Mouse (Mus musculus): ENCODE results near the gene Gm20388. TPM values are rescaled to one million over a fixed set of nuclear protein-coding genes. Genes with fewer than 3 reads are reported as not detected.

Gene Gm20388
- total RNA-seq, 2 experiments from 2014 or later: 12.7 TPM; not detected in 1

GRCm38 (mm10) chr8:123684806-123685205 lies 3774.2 kb downstream of the Gm20388 start:
- no peak for DNase-seq

GRCm38 (mm10) chr8:123685477-123685876 lies 3774.8 kb downstream of the Gm20388 start:
- DNase-seq: no peak

- no peak for DNase-seq
Observed at GRCm38 (mm10) chr8:123687826-123688225, 3777.2 kb downstream of the Gm20388 start.

- no peak for DNase-seq
Observed at GRCm38 (mm10) chr8:123692165-123692962, 3781.7 kb downstream of the Gm20388 start.

GRCm38 (mm10) chr8:123696167-123696566 lies 3785.5 kb downstream of the Gm20388 start:
- DNase-seq: no peak

- DNase-seq: no peak
Observed at GRCm38 (mm10) chr8:123697329-123697728, 3786.7 kb downstream of the Gm20388 start.

- DNase-seq: no peak
Observed at GRCm38 (mm10) chr8:123700399-123701070, 3789.9 kb downstream of the Gm20388 start.

- no peak for DNase-seq
Observed at GRCm38 (mm10) chr8:123701952-123702587, 3791.4 kb downstream of the Gm20388 start.

GRCm38 (mm10) chr8:123705376-123705775 lies 3794.7 kb downstream of the Gm20388 start:
- no peak for DNase-seq

- DNase-seq: peak in 1 of 2 experiments; percentile 31
Observed at GRCm38 (mm10) chr8:123707137-123707536, 3796.5 kb downstream of the Gm20388 start.

- no peak for DNase-seq
Observed at GRCm38 (mm10) chr8:123708729-123709128, 3798.1 kb downstream of the Gm20388 start.

- no peak for DNase-seq
Observed at GRCm38 (mm10) chr8:123710335-123710734, 3799.7 kb downstream of the Gm20388 start.

- no peak for DNase-seq
Observed at GRCm38 (mm10) chr8:123714451-123714850, 3803.8 kb downstream of the Gm20388 start.

- DNase-seq: no peak
Observed at GRCm38 (mm10) chr8:123715916-123716592, 3805.4 kb downstream of the Gm20388 start.

- DNase-seq: no peak
Observed at GRCm38 (mm10) chr8:123717104-123717503, 3806.5 kb downstream of the Gm20388 start.

GRCm38 (mm10) chr8:123717516-123718490 lies 3807.2 kb downstream of the Gm20388 start:
- DNase-seq: no peak

GRCm38 (mm10) chr8:123718752-123719151 lies 3808.1 kb downstream of the Gm20388 start:
- no peak for DNase-seq

GRCm38 (mm10) chr8:123719280-123719679 lies 3808.6 kb downstream of the Gm20388 start:
- no peak for DNase-seq

GRCm38 (mm10) chr8:123719811-123720210 lies 3809.2 kb downstream of the Gm20388 start:
- no peak for DNase-seq

- DNase-seq: no peak
Observed at GRCm38 (mm10) chr8:123720471-123721001, 3809.9 kb downstream of the Gm20388 start.

- DNase-seq: no peak
Observed at GRCm38 (mm10) chr8:123722245-123722644, 3811.6 kb downstream of the Gm20388 start.
